Mouse (Mus musculus) brain, embryonic 14.5 days (tissue): ENCODE results near the gene Gm12185.
"Not testable (repeated sequence)": the region's sequence is repeated elsewhere in the genome, so short reads cannot be mapped to it uniquely, and the experiment has no call there.

Source experiments
- CTCF ChIP-seq: fragments of 200-500 bp; IDR thresholded peaks from 2 replicates; pipeline ENCODE4 v1.5.1; 2012; ENCODE audit warnings: inconsistent platforms, mild to moderate bottlenecking, moderate library complexity, borderline replicate concordance; ENCODE audit not compliant: insufficient read depth, insufficient read length; ENCODE audit errors: extremely low read depth
- POLR2A ChIP-seq: fragments of 200-500 bp; IDR thresholded peaks from 2 replicates; pipeline ENCODE4 v1.6.1; 2012; ENCODE audit warnings: mild to moderate bottlenecking, inconsistent platforms, borderline replicate concordance; ENCODE audit not compliant: poor library complexity, insufficient read depth, insufficient read length, severe bottlenecking; ENCODE audit errors: extremely low read depth

- not testable (repeated sequence) for TF ChIP-seq POLR2A, CTCF
These were observed 14.3 kb upstream of the Gm12185 start for GRCm38 (mm10) chr11:49006317-49006716.
